Mouse (Mus musculus) embryonic fibroblast, embryonic 13.5 days (primary cell): ENCODE measurements around the gene Chmp6.

Source experiments
- CTCF ChIP-seq: IDR thresholded peaks from 2 replicates; pipeline ENCODE4 v1.5.1; 2011; ENCODE audit warnings: mild to moderate bottlenecking, control low read depth, low read length, moderate library complexity, borderline replicate concordance; ENCODE audit not compliant: insufficient read depth
- POLR2A ChIP-seq: IDR thresholded peaks from 2 replicates; pipeline ENCODE4 v1.6.1; 2011; ENCODE audit warnings: low read depth, mild to moderate bottlenecking, control low read depth, low read length, moderate library complexity

- TF ChIP-seq CTCF: no peak
- no peak for TF ChIP-seq POLR2A
Observed at GRCm38 (mm10) chr11:119893667-119894236, 19.5 kb upstream of the Chmp6 start.
